Mouse (Mus musculus): ENCODE results near the gene Fkbp6.

Gene Fkbp6

GRCm38 (mm10) chr5:135274663-135275396 lies 75.0 kb downstream of the Fkbp6 start:
- CTCF ChIA-PET, result interaction anchor here (0.7 kb wide), 1 partner anchor 241 kb away, joined by 3 read pairs; no protein-coding TSS in a partner anchor

- CTCF ChIA-PET, result no interaction called here
Measured at GRCm38 (mm10) chr5:135271563-135272165, 78.2 kb downstream of the Fkbp6 start.

GRCm38 (mm10) chr5:135270361-135270760 lies 79.5 kb downstream of the Fkbp6 start:
- CTCF ChIA-PET, result no interaction called here

GRCm38 (mm10) chr5:135269451-135269850 lies 80.4 kb downstream of the Fkbp6 start:
- CTCF ChIA-PET, result no interaction called here

- CTCF ChIA-PET, result no interaction called here
Measured at GRCm38 (mm10) chr5:135264548-135264947, 85.3 kb downstream of the Fkbp6 start.

- CTCF ChIA-PET, result interaction anchor here (0.6 kb wide), 1 partner anchor 504 kb away, joined by 5 read pairs; no protein-coding TSS in a partner anchor
Measured at GRCm38 (mm10) chr5:135263866-135264503, 85.9 kb downstream of the Fkbp6 start.

GRCm38 (mm10) chr5:135258280-135259150 lies 91.3 kb downstream of the Fkbp6 start:
- CTCF ChIA-PET, result no interaction called here

GRCm38 (mm10) chr5:135257559-135257958 lies 92.3 kb downstream of the Fkbp6 start:
- CTCF ChIA-PET, result interaction anchor here (0.6 kb wide), 1 partner anchor 530 kb away, joined by 8 read pairs; no protein-coding TSS in a partner anchor

GRCm38 (mm10) chr5:135256166-135256565 lies 93.7 kb downstream of the Fkbp6 start:
- CTCF ChIA-PET, result no interaction called here

GRCm38 (mm10) chr5:135253741-135254401 lies 96.0 kb downstream of the Fkbp6 start:
- CTCF ChIA-PET, result interaction anchor here (0.7 kb wide), 1 partner anchor 73 kb away, joined by 4 read pairs; no protein-coding TSS in a partner anchor

- CTCF ChIA-PET, result no interaction called here
Measured at GRCm38 (mm10) chr5:135251079-135251454, 98.8 kb downstream of the Fkbp6 start, which contains the start of gene Fzd9. Gene Fzd9 (minus strand): TSS chr5:135251230.

GRCm38 (mm10) chr5:135250186-135251078 lies 99.4 kb downstream of the Fkbp6 start:
- CTCF ChIA-PET, result no interaction called here

- CTCF ChIA-PET, result interaction anchor here (0.6 kb wide), 1 partner anchor 120 kb away, joined by 4 read pairs; the partner anchor contains the start of gene Nsun5
Measured at GRCm38 (mm10) chr5:135248956-135249676, 100.7 kb downstream of the Fkbp6 start.

GRCm38 (mm10) chr5:135247337-135247736 lies 102.5 kb downstream of the Fkbp6 start:
- CTCF ChIA-PET, result no interaction called here

GRCm38 (mm10) chr5:135246531-135246930 lies 103.3 kb downstream of the Fkbp6 start:
- CTCF ChIA-PET, result interaction anchor here (1.1 kb wide), 1 partner anchor 13 kb away, joined by 4 read pairs; no protein-coding TSS in a partner anchor

GRCm38 (mm10) chr5:135243166-135243565 lies 106.7 kb downstream of the Fkbp6 start:
- CTCF ChIA-PET, result no interaction called here

- CTCF ChIA-PET, result no interaction called here
Measured at GRCm38 (mm10) chr5:135242608-135243007, 107.2 kb downstream of the Fkbp6 start.

- CTCF ChIA-PET, result no interaction called here
Measured at GRCm38 (mm10) chr5:135242136-135242535, 107.7 kb downstream of the Fkbp6 start.

Data from spleen, embryonic (tissue).